Mouse (Mus musculus) stomach, embryonic 16.5 days (tissue): Measurements from ENCODE around the gene Shroom1. TPM values are rescaled to one million over a fixed set of nuclear protein-coding genes. Genes with fewer than 3 reads are reported as not detected.

Experiments used
- ATAC-seq: fragments of 200-750 bp; cut with Nextera tagmentation; 2 replicates; pipeline ENCODE4 v1.8.0; 2017; ENCODE audit warnings: moderate number of reproducible peaks, moderate TSS enrichment; ENCODE audit not compliant: insufficient read depth, low FRiP score
- H3K27ac ChIP-seq: fragments of 300-500 bp; sonication (generic); 2 replicates; pipeline ENCODE4 v1.5.1; 2014; ENCODE audit warnings: low read length
- H3K27me3 ChIP-seq: fragments of 300-500 bp; sonication (generic); 2 replicates; pipeline ENCODE4 v1.6.1; 2014; ENCODE audit warnings: low read length, control low read depth, mixed read lengths; ENCODE audit not compliant: control insufficient read depth, insufficient read depth
- H3K36me3 ChIP-seq: fragments of 300-500 bp; sonication (generic); 2 replicates; pipeline ENCODE4 v1.6.1; 2014; ENCODE audit warnings: low read length; ENCODE audit not compliant: control insufficient read depth, insufficient read depth
- H3K4me1 ChIP-seq: fragments of 300-500 bp; sonication (generic); 2 replicates; pipeline ENCODE4 v1.6.1; 2014; ENCODE audit warnings: low read length, control low read depth, mixed read lengths; ENCODE audit not compliant: control insufficient read depth, insufficient read depth
- H3K4me2 ChIP-seq: fragments of 300-500 bp; sonication (generic); 2 replicates; pipeline ENCODE4 v1.6.1; 2014; ENCODE audit warnings: low read depth, low read length, mixed read lengths
- H3K4me3 ChIP-seq: fragments of 300-500 bp; sonication (generic); replicated peaks from 2 replicates; pipeline ENCODE4 v1.5.1; 2014; ENCODE audit warnings: mild to moderate bottlenecking, low read length
- H3K9ac ChIP-seq: fragments of 300-500 bp; sonication (generic); 2 replicates; pipeline ENCODE4 v1.6.1; 2014; ENCODE audit warnings: low read length
- H3K9me3 ChIP-seq: fragments of 300-500 bp; sonication (generic); replicated peaks from 2 replicates; pipeline ENCODE4 v1.6.1; 2016; ENCODE audit warnings: low read length, control low read depth; ENCODE audit not compliant: control insufficient read depth
- WGBS: fragments of 180-500 bp; shearing (Covaris S2); extraction: QIAGEN DNeasy Blood & Tissue Kit; methylation state at CpG from one replicate; pipeline ENCODE4 v1.1.7; 2014; 5-methylcytosine and 5-hydroxymethylcytosine counted together
- polyA plus RNA-seq: library from polyadenylated mRNA; unstranded; fragments of >200 nt; fragmentation: Nextera tagmentation; extraction: Ambion mirVana; gene quantifications from 2 replicates; pipeline ENCODE4 v1.2.1, GENCODE M21; 2015

Gene Shroom1
- polyA plus RNA-seq, 1 experiment from 2014 or later: 1.8 TPM

- no peak for ATAC-seq
- 95% methylated on average over 9 of the region's 9 CpGs for WGBS
- Histone ChIP-seq H3K4me3 (no peak overlapping the region), H3K9me3 (no peaks in the 10 kb centered on the region), H3K27me3 (no peaks in the 10 kb centered on the region), H3K9ac (no peak overlapping the region), H3K4me1 (0 out of 2 replicates have a peak, but pooled peaks cover 5% of the 10 kb centered on the region), H3K36me3 (no peaks in the 10 kb centered on the region), H3K4me2 (no peak overlapping the region), H3K27ac (no peak overlapping the region)
Measured at GRCm38 (mm10) chr11:53452396-53452795, 4.6 kb upstream of the Shroom1 start.

DNA sequence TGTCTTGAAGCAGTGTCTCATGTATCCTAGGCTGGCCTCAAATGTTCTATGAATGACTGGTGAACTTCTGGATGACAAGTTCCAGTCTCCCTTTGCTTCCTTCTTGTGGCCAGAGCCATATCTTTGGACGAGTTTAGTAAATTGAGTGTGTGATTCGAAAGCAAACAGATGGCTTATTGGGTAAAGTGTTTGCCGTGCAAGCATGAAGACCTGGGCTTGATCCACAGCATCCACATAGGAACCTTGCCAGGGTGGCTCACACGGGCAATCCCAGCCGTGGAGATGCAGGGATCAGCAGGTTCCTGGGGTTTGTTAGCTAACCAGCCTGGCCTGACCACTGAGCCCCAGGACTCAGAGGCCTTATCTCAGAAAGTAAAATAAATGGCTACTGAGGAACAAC is 4.0 kb upstream of the Shroom1 start:
- no peak overlapping the region for H3K27ac ChIP-seq
- WGBS: 69% methylated on average over 5 of the region's 5 CpGs

DNA sequence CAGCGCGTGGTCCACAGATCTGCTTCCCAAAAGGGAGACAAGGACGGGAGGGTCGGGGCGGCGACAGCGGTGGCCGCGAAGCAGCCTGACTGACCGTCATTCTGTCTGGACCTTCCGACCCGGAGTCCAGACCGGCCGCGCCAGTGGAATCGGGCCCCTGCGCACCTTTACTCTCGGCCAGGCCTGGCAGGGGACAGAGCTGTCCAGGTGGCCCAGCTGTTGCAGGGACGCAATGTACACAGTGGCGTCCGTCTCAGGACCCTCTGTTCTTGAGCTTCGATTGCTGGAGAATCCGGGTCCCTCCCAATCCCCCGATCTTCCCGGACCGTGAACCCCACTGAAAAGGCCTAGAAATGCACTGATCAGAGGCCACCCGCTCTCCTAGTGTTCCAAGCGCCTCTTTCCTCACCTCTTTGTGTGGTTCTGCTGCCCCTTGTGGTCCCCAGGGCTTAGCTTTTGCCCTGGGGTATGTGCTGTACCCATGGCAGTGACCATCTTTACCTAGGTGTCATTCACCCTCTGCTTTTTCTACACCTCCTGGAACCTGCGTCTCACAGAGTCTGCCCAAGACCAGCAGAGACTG is 458 bp downstream of the Shroom1 start:
- H3K27me3 ChIP-seq: peaks cover 12% of the 10 kb centered on the region
- H3K4me3 ChIP-seq: peak overlapping the region; percentile 57
- peak overlapping the region; percentile 69 for H3K9ac ChIP-seq
- ATAC-seq: no peak; the same call in 1 of the 2 replicates
- H3K27ac ChIP-seq: no peak overlapping the region
- H3K4me2 ChIP-seq: peak overlapping the region; percentile 81
- 9% methylated on average over 28 of the region's 29 CpGs for WGBS
- H3K4me1 ChIP-seq: 0 out of 2 replicates have a peak, but pooled peaks cover 3% of the 10 kb centered on the region
- H3K9me3 ChIP-seq: no peaks in the 10 kb centered on the region
- no peaks in the 10 kb centered on the region for H3K36me3 ChIP-seq

More for the DNA sequence above, 4.0 kb upstream of the Shroom1 start:
- Histone ChIP-seq H3K4me1 (0 out of 2 replicates have a peak, but pooled peaks cover 6% of the 10 kb centered on the region), H3K9ac (no peak overlapping the region), H3K4me2 (no peak overlapping the region), H3K36me3 (no peaks in the 10 kb centered on the region), H3K4me3 (no peak overlapping the region), H3K27me3 (no peaks in the 10 kb centered on the region), H3K9me3 (no peaks in the 10 kb centered on the region)
- ATAC-seq: no peak

- peaks cover 10% of the 10 kb centered on the region; the same call in 1 of the 2 replicates for H3K4me1 ChIP-seq
- H3K27ac ChIP-seq: no peak overlapping the region
- H3K9me3 ChIP-seq: no peaks in the 10 kb centered on the region
- no peak overlapping the region for H3K4me3 ChIP-seq
- no peak overlapping the region for H3K4me2 ChIP-seq
- peaks cover 27% of the 10 kb centered on the region for H3K27me3 ChIP-seq
- no peak for ATAC-seq
- 65% methylated on average over 3 of the region's 3 CpGs for WGBS
- no peak overlapping the region for H3K9ac ChIP-seq
- no peaks in the 10 kb centered on the region for H3K36me3 ChIP-seq
Measured at GRCm38 (mm10) chr11:53458996-53459395, 2.0 kb downstream of the Shroom1 start.

- H3K9ac ChIP-seq: no peak overlapping the region
- H3K36me3 ChIP-seq: no peaks in the 10 kb centered on the region
- H3K4me1 ChIP-seq: peaks cover 12% of the 10 kb centered on the region; the same call in 1 of the 2 replicates
- H3K27ac ChIP-seq: no peak overlapping the region
- no peak overlapping the region for H3K4me3 ChIP-seq
- peaks cover 39% of the 10 kb centered on the region for H3K27me3 ChIP-seq
- no peak for ATAC-seq
- no peaks in the 10 kb centered on the region for H3K9me3 ChIP-seq
- WGBS: 75% methylated on average over 3 of the region's 3 CpGs
- H3K4me2 ChIP-seq: no peak overlapping the region
Measured at GRCm38 (mm10) chr11:53460192-53460591, 3.2 kb downstream of the Shroom1 start.

DNA sequence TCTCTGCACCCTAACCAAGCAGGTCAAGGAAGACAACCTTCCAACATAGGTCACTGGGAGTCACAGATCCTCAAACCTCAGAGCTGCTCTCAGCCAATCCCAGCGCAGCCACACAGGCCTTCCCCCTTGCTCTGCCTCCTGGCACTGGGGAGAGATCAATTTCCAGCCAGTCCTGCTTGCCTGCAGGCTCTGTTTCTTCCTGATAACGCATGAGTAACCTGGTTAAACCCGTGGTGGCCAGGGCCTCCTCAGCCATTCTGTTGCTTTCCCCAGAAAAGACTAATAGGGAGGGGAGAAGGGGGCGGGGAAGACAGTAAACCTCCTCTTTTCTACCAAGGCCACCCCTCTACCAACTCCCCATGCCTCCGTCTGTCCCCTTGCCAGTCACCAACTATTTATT is 4.7 kb downstream of the Shroom1 start:
- Histone ChIP-seq H3K4me1 (peaks cover 16% of the 10 kb centered on the region), H3K9ac (no peak overlapping the region), H3K4me2 (no peak overlapping the region), H3K27ac (no peak overlapping the region), H3K27me3 (peaks cover 51% of the 10 kb centered on the region), H3K36me3 (no peaks in the 10 kb centered on the region), H3K9me3 (no peaks in the 10 kb centered on the region), H3K4me3 (no peak overlapping the region)
- WGBS: 31% methylated on average over 5 of the region's 5 CpGs
- ATAC-seq: no peak

DNA sequence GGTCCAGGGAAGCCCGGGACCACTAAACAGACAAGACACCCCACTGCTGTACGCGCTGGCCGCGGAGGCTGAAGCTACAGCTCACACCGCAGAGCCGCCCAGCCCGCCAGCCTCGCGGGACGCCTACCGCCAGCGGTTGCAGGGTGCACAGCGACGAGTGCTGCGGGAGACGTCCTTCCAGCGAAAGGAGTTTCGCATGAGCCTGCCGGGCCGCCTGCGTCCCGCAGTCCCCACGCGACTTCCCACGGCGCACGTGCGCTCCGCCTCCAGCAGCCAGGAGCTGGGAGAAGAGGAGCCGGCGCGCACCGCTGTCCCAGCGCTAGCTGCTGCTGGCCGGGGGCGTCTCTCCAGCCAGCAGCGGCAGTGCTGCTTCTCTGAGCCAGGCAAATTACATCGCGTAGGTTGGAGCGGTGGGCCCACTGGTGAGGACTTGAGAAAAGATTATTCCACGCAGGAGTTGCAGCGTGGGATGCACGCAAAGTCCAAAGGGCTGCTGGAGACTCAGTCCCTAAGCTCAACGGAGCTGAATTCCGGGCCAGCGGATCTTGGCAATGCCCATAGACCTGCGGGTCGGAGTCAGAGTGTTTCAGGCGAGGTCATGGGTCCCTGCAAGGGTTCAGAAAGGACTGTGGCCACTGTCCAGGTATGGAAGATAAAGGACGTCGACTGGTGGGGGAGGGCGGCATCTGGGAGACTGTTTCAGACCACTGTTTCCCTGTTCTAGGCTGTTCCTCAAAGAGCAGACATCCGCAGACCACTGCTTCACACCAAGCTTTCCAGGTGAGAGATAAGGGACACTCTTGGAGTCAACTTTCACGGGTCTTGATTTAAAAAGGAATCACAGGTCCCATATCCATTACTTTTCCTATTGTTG is 6.8 kb downstream of the Shroom1 start:
- Histone ChIP-seq H3K27ac (no peak overlapping the region), H3K4me1 (peaks cover 15% of the 10 kb centered on the region), H3K9me3 (no peaks in the 10 kb centered on the region), H3K4me2 (peak overlapping the region; percentile 80), H3K27me3 (peaks cover 58% of the 10 kb centered on the region), H3K36me3 (no peaks in the 10 kb centered on the region), H3K4me3 (peak overlapping the region; percentile 51), H3K9ac (peak overlapping the region; percentile 49)
- 6% methylated on average over 55 of the region's 55 CpGs for WGBS
- no peak for ATAC-seq

- H3K9me3 ChIP-seq: no peaks in the 10 kb centered on the region
- peaks cover 26% of the 10 kb centered on the region for H3K4me1 ChIP-seq
- H3K9ac ChIP-seq: peak overlapping the region; percentile 74
- peaks cover 66% of the 10 kb centered on the region for H3K27me3 ChIP-seq
- peak overlapping the region; percentile 44 for H3K4me3 ChIP-seq
- no peaks in the 10 kb centered on the region for H3K36me3 ChIP-seq
- ATAC-seq: peak; percentile 32
- peak overlapping the region; percentile 60 for H3K4me2 ChIP-seq
- no peak overlapping the region for H3K27ac ChIP-seq
- 7% methylated on average over 40 of the region's 40 CpGs for WGBS
Measured at GRCm38 (mm10) chr11:53466231-53466971, 9.4 kb downstream of the Shroom1 start.
